Mouse (Mus musculus) gastrocnemius, postnatal 25 days (tissue): ENCODE results near the gene Rnpc3. TPM values are rescaled to one million over a fixed set of nuclear protein-coding genes. Genes with fewer than 3 reads are reported as not detected.
"Not testable (repeated sequence)": the region's sequence is repeated elsewhere in the genome, so short reads cannot be mapped to it uniquely, and the experiment has no call there.

Experiments
- DNase-seq: peaks from one replicate; pipeline ENCODE4 v3.0.0; 2022
- long read RNA-seq, 2 experiments: library from polyadenylated mRNA; stranded (forward); transcript quantifications; one replicate each; pipeline ENCODE4 v2.0.0; 2021
- total RNA-seq, 2 experiments: library from RNA; stranded (reverse); gene quantifications; 1 replicate in 1 of 2; 2 replicates in 1 of 2; pipeline ENCODE4 v1.2.3; 2021

Gene Rnpc3
- total RNA-seq = 1 to 10 TPM; 6.9 to 7.0 TPM
- long read RNA-seq, experiment 1, partial matches to known transcripts = 1 of 5 reads
- long read RNA-seq, experiment 1, other reads (novel, unspliced or antisense) = 0 of 5 reads
- long read RNA-seq, experiment 2, partial matches to known transcripts = 0 of 3 reads
- long read RNA-seq, experiment 2, other reads (novel, unspliced or antisense) = 0 of 3 reads

DNA sequence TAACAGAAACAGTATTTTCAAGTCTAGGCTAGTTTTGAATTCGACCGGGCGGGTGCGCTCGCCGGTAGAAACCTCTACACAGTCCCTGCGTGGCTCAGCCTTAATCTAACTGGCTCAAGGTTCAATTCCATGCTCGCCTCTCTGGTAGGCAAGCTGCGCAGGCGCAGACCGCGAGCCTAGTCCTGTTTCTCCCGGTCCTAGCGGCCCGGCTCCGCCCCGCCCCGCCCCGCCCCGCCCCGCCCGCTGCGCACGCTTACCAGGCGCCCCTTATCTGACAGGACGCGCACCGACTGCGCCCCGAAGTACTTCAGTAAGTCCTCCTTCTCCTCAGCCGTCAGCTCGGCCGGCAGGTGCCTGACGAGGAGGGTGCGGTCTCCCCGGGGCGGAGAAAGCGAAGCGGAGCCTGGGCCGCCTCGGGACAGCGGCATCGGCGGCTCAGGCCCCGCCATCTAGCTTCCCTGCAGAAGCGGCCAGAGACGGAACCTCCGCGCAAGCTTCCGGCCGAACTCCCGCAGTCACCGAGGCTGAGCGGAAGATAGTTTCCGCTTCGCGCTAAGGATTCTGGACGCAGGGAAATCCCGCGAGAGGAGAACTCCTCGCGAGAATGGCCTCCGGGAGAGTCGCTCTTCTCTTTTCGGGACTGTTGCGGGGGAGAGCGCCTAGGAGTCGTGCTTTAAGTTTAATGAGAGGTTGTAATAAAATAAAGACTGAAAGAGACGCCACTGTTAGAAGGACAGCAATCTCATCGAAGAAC lies at the start of gene Rnpc3:
Gene Rnpc3, minus strand, starts transcription at position 544 of the 754 bp plus-strand sequence.
- DNase-seq = peak; percentile 94

DNA sequence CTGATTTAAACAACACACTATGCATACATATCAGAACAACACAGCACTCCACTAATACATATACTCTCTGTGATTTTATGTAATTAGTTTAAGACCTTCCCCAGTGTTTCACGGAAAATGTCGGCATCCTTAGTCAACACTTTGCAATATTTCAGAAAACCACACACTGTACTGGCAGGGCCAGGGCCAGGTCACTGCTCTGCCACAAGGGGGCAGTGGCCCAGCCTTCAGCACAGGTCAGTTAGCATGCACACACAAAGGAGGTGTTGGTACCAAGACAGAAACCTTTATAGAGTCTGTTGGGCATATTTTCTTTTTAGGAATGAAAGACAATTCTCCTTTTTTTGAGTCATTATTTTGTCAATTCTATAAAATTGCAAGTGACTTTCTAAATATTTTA lies 27.0 kb upstream of the Rnpc3 start:
- DNase-seq = no peak

DNA sequence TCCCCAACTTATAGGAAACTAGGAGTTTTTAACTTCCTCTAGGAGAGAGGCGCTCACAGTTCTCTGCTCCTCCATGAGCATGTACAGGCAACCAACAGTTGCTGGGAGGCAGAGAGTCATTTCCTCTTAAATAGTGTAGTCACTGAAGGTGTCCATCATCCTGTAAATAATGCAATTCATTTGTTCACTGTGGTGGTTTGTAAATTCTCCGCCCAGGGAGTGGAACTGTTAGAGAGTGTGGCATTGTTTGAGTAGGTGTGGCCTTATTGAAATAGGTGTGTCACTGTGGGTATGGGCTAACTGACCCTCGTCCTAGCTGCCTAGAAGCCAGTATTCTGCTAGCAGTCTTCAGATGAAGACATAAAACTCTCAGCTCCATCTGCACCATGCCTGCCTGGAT lies 24.4 kb upstream of the Rnpc3 start:
- no peak for DNase-seq

DNA sequence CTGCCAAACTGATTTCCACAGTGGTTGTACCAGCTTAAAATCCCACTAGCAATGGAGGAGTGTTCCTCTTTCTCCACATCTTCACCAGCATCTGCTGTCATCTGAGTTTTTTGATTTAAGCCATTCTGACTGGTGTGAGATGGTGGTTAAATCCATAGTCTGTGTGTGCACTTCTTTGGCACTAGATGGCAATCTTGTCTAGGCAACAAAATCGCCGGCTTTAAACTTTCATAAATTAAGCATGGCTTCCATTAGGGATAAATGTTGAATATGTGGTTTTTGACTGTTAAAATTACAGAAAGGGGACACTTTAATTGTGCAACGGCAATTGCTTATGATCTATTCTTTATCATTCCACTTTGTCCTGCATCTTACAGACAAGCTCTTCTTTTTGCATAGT lies 21.4 kb upstream of the Rnpc3 start:
- DNase-seq = not testable (repeated sequence)

DNA sequence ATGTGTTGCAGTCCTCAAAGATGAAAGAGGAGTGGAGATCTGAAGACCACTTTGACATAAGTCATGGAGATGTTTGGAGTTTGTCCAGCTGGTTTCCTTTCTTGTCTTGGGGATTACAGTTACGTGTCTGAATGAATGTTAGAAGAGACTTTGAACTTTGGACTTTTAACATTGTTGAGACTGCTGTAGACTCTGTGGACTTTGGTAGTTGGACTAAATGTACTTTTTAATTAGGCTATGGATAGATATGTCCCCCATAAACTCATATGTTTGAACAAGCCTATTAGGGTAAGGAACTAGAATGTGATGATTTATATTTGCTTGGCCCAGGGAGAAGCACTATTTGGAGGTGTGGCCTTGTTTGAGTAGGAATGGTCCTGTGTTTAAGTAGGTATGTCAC lies 9.6 kb upstream of the Rnpc3 start:
- no peak for DNase-seq

DNA sequence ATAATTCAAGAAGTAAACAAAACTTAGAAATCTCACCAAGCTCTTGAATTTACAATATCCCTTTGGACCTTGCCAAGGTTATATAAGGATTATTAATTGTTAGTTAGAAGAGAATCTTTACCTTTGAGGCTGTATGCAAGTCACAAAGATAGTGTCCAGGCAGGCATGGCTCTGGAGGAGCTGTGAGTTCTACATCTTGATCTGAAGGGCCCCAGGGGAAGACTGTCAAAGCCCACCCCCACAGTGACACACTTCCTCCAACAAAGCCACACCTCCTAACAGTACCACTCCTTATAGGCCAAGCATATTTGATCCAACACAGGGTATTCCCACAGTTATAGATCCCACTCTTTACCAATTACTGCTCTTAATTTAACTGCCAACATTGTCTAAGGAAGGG lies 4.3 kb upstream of the Rnpc3 start:
- no peak for DNase-seq

DNA sequence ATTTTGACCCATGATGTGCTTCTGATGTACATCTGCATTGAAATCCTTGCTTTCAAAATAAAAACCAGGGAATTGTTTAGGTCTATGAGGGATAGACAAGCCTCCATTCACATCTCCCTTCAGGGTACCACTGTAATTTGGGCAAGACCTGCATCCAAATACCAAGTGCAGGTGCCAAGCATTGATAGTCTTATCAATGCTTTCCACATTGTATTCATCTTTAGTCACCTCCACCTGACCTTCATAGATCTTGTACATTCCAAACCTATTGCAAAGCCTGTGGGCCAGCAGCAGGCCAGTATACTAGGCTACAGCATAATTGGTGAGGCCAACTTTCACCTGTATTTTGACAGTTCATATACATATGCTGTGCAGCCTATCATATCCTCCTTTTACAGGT lies 1.7 kb upstream of the Rnpc3 start:
- no peak for DNase-seq

DNA sequence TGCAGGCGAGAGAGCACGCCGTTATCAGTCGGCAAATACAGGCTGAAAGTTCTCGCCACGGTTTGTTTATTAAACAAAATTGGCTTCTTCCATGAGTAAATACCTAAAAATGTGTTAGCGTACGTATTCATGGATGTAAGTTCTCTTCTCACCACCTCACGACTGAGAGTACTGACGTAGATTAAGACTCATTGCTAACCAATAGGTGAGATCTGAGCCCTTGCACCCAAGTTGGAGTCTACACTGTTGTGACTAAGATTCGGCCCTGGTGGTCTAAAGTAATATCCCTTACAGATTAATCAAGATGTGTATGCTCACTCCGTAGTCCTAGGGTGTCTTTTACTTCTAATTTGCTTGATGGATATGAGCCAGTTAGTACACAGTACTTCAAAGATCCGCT lies 615 bp upstream of the Rnpc3 start:
- no peak for DNase-seq

DNA sequence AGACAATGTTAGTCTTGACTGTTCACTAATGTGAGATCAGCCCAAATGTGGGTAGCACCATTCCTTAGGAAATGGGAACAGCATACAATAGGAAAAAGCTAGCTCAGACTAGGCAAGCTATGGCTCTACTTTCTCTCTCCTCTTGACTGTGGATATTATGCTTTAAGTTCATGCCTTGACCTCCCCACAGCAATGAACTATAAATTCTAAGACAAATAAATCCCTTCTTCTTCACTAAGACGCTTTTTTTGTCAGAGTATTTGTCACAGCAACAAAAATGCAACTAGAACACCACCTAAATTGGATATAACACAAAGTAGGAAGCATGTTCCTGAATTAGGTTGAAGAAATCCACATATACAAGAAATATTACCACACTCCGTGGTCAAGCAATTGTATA lies 23.4 kb downstream of the Rnpc3 start, which contains the start of gene Amy1:
Gene Amy1, minus strand, starts transcription at position 101 of the 400 bp plus-strand sequence.
- no peak for DNase-seq

DNA sequence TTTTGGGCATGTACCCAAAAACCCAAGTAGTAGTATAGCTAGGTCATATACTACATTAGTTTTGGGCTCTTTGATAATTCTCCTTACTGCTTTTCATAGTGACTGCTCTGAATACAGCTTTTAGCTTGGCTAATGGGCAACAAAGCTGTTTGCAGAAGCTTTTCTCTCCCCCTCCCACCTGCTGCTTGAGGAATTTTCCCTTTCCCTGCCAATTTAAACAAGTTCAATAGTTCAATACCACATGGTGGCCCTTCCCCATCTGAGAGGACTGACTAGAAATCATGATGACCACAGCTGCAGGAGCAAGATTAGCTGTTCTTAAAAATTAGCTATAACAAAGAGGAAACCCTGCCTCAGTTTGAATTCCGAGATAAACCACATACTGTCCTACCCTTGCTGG lies 39.1 kb downstream of the Rnpc3 start:
- DNase-seq = no peak

DNA sequence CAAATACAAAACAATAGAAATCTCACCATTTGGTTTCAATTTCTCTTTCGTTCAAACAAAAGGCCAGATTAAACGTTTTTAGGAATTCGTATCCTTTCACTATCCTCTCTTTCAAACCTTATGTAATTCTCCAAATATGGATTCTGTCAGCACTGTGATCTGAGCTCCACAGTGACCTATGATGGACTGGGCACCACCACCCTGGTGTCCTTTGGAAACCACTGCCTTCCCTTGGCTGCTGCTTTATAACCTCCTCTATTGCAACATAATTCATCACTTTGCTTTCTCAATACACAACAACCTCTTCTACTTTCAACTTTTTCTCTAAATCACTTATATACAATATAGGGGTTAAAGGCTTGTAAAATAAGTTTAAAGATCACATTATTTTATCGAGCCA lies 55.4 kb downstream of the Rnpc3 start:
- DNase-seq = no peak

DNA sequence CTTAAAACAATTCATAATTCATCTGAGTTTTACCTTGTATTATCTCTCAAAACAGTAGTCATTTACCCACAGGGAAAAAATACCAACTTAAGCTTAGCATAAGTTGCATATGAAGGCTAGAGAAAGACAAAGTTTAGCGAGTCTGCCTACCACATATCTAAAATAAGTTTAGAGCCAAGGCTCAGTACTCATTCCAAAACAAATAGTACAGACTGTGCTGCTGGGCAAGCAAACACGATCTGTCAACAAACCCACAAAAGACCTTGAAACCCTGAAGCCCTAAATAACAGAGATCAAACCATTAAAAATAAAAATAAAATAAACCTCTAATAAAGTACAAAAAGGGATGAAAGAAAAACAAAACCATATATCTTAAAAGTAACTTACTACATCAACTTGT lies 55.8 kb downstream of the Rnpc3 start:
- DNase-seq = no peak

DNA sequence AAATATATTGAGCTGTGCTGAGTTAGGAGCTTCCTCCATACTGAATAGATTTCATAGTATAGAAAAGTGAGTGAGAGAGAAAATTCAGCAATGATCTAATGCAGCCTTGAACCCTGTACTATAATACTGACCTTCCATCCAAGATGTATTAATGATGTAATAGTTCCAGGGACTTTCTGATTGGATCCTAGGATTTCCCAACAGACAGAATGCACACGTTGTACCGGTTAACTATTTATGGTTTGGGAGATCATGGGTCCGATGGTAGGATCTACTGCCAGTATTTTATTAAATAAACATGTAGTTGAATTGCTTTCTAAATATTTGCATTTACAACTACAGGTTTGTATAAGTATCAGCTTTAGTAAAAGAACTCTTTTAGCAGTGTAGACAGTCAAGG lies 57.8 kb downstream of the Rnpc3 start:
- no peak for DNase-seq

Other genes starting within 250 kb of the Rnpc3 start
- gene Amy2a1, start 97.7 kb downstream of the Rnpc3 start, total RNA-seq = not detected
- 1 to 10 TPM; 2.4 to 8.1 TPM for gene Amy1, start 23.4 kb downstream of the Rnpc3 start, total RNA-seq